Mouse (Mus musculus) forebrain, embryonic 13.5 days (tissue): ENCODE results near the gene Atxn1. TPM values are rescaled to one million over a fixed set of nuclear protein-coding genes. Genes with fewer than 3 reads are reported as not detected.

ENCODE experiments used
- ATAC-seq: fragments of 200-750 bp; cut with Nextera tagmentation; 2 replicates; pipeline ENCODE4 v1.8.0; 2017
- H3K27ac ChIP-seq: fragments of 300-500 bp; sonication (generic); 2 replicates; pipeline ENCODE4 v1.5.1; 2015; ENCODE audit warnings: inconsistent platforms, mild to moderate bottlenecking, moderate library complexity
- H3K27me3 ChIP-seq: fragments of 300-500 bp; sonication (generic); 2 replicates; pipeline ENCODE4 v1.6.1; 2015; ENCODE audit warnings: mild to moderate bottlenecking, inconsistent platforms
- H3K36me3 ChIP-seq: fragments of 300-500 bp; sonication (generic); 2 replicates; pipeline ENCODE4 v1.6.1; 2015; ENCODE audit warnings: mild to moderate bottlenecking, inconsistent platforms; ENCODE audit not compliant: poor library complexity, severe bottlenecking
- H3K4me1 ChIP-seq: fragments of 300-500 bp; sonication (generic); 2 replicates; pipeline ENCODE4 v1.6.1; 2015; ENCODE audit warnings: inconsistent platforms
- H3K4me2 ChIP-seq: fragments of 300-500 bp; sonication (generic); 2 replicates; pipeline ENCODE4 v1.6.1; 2015; ENCODE audit warnings: inconsistent platforms, mild to moderate bottlenecking, moderate library complexity
- H3K4me3 ChIP-seq: fragments of 300-500 bp; sonication (generic); 2 replicates; pipeline ENCODE4 v1.5.1; 2015; ENCODE audit warnings: mild to moderate bottlenecking, inconsistent platforms
- H3K9ac ChIP-seq: fragments of 300-500 bp; sonication (generic); 2 replicates; pipeline ENCODE4 v1.6.1; 2015; ENCODE audit warnings: mild to moderate bottlenecking, inconsistent platforms
- H3K9me3 ChIP-seq: fragments of 300-500 bp; sonication (generic); replicated peaks from 2 replicates; pipeline ENCODE4 v1.6.1; 2016; ENCODE audit warnings: inconsistent platforms
- WGBS: fragments of 180-500 bp; shearing (Covaris S2); methylation state at CpG from one replicate; pipeline ENCODE4 v1.1.7; 2015; 5-methylcytosine and 5-hydroxymethylcytosine counted together
- polyA plus RNA-seq: library from polyadenylated mRNA; unstranded; fragments of >200 nt; fragmentation: Nextera tagmentation; extraction: Ambion mirVana; gene quantifications from 2 replicates; pipeline ENCODE4 v1.2.1, GENCODE M21; 2015

The Atxn1 gene
- polyA plus RNA-seq, 1 experiment from 2014 or later: 7.7 TPM

DNA sequence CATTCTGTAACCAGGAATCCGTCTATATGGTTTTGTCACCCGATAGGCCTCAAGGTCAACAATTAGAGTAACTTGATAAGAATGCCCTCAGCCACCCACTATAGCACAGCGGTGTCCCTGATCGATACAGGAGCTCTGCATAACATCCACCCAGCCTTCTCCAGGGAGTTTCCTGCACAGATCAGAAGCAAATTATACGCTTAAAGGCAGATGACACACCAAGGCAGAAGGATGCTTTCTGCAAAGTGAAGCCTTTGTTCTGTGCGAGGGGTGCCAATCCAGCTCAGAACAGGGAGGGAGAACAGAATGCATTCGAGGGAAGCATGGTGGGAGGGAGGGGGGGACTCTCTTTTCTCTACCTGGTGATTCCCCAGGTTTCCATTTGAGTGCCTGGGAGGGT lies 221.0 kb downstream of the Atxn1 start:
- Histone ChIP-seq H3K9ac (no peak overlapping the region), H3K4me2 (no peak overlapping the region), H3K9me3 (no peaks in the 10 kb centered on the region), H3K4me1 (peaks cover 7% of the 10 kb centered on the region; the same call in 1 of the 2 replicates), H3K4me3 (no peak overlapping the region), H3K27me3 (no peaks in the 10 kb centered on the region), H3K36me3 (no peaks in the 10 kb centered on the region), H3K27ac (no peak overlapping the region)
- 68% methylated on average over 7 of the region's 7 CpGs for WGBS
- no peak for ATAC-seq

DNA sequence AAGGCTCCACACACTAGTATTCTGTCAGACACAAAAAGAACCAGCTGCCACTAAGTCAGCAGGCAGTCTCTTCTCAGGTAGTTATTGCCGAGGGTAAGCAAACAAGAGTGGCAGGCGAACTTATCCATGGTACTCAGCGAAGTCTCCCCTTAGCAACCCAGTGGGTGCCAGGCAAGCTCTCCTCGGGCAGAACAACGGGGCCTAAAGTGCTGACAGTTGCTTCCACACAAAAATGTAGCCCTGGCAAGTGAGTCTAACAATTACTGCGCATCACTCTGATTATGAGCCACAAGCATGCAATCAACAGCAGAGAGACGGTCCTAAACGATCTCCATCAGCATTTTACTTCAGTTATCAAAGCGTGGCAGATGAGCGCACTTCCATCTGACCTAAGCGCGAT lies 224.4 kb downstream of the Atxn1 start:
- H3K4me3 ChIP-seq: no peak overlapping the region
- H3K27me3 ChIP-seq: no peaks in the 10 kb centered on the region
- no peak overlapping the region for H3K4me2 ChIP-seq
- no peak overlapping the region for H3K27ac ChIP-seq
- 73% methylated on average over 12 of the region's 12 CpGs for WGBS
- H3K9ac ChIP-seq: no peak overlapping the region
- H3K36me3 ChIP-seq: no peaks in the 10 kb centered on the region
- ATAC-seq: no peak
- 0 out of 2 replicates have a peak, but pooled peaks cover 4% of the 10 kb centered on the region for H3K4me1 ChIP-seq
- H3K9me3 ChIP-seq: no peaks in the 10 kb centered on the region

DNA sequence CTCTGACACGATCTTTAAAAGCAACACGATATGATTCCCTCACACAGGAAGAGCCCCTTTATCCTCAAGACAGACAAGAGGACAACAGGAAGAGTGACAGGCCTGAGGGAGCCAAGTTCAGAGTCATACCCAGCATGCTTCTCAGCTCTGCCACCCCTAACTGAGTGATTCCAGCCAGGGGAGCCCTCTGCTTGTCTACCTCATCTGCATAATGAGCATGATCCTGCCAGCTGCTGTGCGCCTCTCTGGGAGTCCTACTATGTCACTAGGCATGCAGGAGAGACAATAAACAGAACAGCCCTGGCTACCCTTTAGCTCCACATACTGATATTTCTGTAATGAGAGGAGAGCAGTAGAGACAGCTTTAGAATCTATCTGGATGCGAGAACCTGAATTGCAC lies 228.6 kb downstream of the Atxn1 start:
- Histone ChIP-seq H3K9ac (no peak overlapping the region), H3K9me3 (no peaks in the 10 kb centered on the region), H3K27ac (no peak overlapping the region), H3K4me2 (no peak overlapping the region), H3K27me3 (no peaks in the 10 kb centered on the region), H3K36me3 (no peaks in the 10 kb centered on the region), H3K4me3 (no peak overlapping the region), H3K4me1 (0 out of 2 replicates have a peak, but pooled peaks cover 4% of the 10 kb centered on the region)
- ATAC-seq: no peak
- WGBS: 71% methylated on average over 4 of the region's 4 CpGs

DNA sequence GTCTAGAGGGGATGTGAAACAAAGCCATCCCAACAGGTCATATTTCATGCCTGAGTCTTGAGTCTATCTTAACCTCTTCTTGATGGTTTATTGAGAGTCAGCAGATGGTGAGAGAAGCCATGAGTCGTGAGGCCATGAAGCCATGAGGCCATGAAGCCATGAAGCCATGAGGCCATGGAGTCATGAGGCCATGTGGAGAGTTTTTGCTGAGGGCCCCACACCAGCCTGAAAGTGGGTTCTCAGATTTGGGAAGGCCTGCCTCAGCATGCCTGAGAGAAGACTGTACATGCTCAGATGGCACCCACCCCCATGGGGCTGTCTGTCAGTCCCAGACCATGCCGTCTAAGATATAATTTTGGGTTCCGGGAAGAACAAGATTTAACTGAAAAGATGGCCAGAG lies 229.0 kb downstream of the Atxn1 start:
- WGBS: 88% methylated on average over 3 of the region's 3 CpGs
- ATAC-seq: no peak
- no peak overlapping the region for H3K27ac ChIP-seq

DNA sequence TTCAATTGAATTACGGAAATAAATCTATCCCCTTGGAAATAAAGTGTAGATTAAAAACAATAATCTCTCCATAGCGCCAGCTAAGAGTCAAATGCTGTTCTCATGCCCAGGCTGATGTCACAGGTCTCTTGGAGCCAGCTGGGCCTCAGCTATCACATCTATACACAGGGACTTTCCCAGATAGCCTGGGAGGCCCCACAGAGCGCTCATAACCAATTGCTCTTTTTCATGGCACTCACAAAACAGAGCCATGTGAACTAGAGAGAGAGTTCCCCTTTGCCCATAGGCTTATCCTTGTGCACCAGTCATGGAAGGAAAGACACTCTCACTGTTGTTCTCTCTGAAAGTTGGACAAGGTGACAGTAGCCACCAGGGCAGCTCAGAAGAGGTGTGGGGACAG lies 230.3 kb downstream of the Atxn1 start:
- no peaks in the 10 kb centered on the region for H3K27me3 ChIP-seq
- H3K4me3 ChIP-seq: no peak overlapping the region
- ATAC-seq: no peak
- H3K4me2 ChIP-seq: no peak overlapping the region
- H3K9ac ChIP-seq: no peak overlapping the region
- H3K9me3 ChIP-seq: no peaks in the 10 kb centered on the region
- 0 out of 2 replicates have a peak, but pooled peaks cover 4% of the 10 kb centered on the region for H3K4me1 ChIP-seq
- no peaks in the 10 kb centered on the region for H3K36me3 ChIP-seq
- no peak overlapping the region for H3K27ac ChIP-seq
- WGBS: 97% methylated on average over 3 of the region's 3 CpGs

More for the DNA sequence above, 229.0 kb downstream of the Atxn1 start:
- 0 out of 2 replicates have a peak, but pooled peaks cover 4% of the 10 kb centered on the region for H3K4me1 ChIP-seq
- no peak overlapping the region for H3K9ac ChIP-seq
- H3K9me3 ChIP-seq: no peaks in the 10 kb centered on the region
- no peaks in the 10 kb centered on the region for H3K36me3 ChIP-seq
- H3K4me2 ChIP-seq: no peak overlapping the region
- no peak overlapping the region for H3K4me3 ChIP-seq
- no peaks in the 10 kb centered on the region for H3K27me3 ChIP-seq

DNA sequence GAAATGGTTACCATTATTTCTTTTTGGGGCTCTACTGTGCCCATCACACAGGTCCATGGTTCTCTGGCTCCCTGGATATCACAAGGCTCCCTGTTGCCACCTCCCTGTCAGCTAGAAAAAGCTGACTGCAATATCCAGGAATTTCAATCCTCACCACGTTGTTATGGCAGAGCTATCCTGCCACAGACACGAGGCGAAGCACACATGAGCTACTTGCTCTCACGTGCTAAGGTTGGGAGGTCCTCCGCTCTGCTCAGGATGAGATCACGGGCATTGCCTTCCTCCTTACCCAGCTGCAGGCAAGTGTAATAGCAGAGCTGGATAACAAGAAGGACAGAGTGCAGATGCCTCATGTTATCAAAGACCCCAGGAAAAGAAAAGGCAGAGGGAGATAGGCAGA lies 232.2 kb downstream of the Atxn1 start:
- Histone ChIP-seq H3K36me3 (no peaks in the 10 kb centered on the region), H3K27ac (no peak overlapping the region), H3K9ac (no peak overlapping the region), H3K27me3 (no peaks in the 10 kb centered on the region), H3K4me2 (no peak overlapping the region), H3K9me3 (no peaks in the 10 kb centered on the region), H3K4me1 (0 out of 2 replicates have a peak, but pooled peaks cover 4% of the 10 kb centered on the region), H3K4me3 (no peak overlapping the region)
- 82% methylated on average over 6 of the region's 6 CpGs for WGBS
- no peak for ATAC-seq

DNA sequence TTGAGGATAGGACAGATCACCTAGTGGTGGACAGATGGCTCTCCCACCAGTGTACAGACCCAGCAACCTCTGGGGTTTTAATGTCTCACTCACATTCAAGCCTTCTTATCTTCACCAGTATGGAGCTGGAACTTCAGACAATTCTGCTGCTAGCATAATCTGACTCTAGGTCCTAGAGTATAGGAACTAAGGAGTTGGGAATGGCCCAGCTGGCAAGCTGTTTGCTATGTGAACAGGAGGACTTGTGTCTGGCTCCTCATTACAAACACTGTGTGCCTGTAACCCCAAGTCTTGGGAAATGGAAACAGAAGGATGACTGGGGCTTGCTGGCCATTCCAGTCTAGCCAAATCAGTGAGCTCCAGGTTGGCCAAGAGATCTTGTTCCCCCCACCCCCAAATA lies 237.9 kb downstream of the Atxn1 start:
- no peaks in the 10 kb centered on the region for H3K9me3 ChIP-seq
- no peak overlapping the region for H3K4me3 ChIP-seq
- no peak overlapping the region for H3K9ac ChIP-seq
- H3K36me3 ChIP-seq: no peaks in the 10 kb centered on the region
- no peaks in the 10 kb centered on the region for H3K27me3 ChIP-seq
- no peaks in the 10 kb centered on the region for H3K4me1 ChIP-seq
- no peak for ATAC-seq
- no peak overlapping the region for H3K27ac ChIP-seq
- no peak overlapping the region for H3K4me2 ChIP-seq

DNA sequence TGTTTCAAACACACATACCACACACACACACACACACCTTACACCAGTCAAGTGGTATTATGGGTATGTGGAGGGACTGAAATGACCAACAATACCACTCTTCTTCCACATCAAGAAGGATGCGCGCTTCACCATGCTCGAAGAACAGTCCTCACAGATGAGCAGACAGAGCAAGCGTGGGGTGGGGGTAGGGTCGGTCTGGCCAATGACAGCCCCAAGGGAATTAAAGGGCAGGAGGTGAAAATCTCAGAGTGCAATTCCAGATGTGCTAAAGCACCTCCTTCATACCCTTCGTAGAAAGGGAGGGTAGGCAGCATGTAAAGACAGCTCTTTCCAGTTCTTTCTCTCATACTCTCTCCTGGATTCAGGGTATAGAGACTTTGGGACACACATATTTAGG lies 238.6 kb downstream of the Atxn1 start:
- ATAC-seq: no peak
- H3K4me2 ChIP-seq: no peak overlapping the region
- H3K4me3 ChIP-seq: no peak overlapping the region
- H3K9ac ChIP-seq: no peak overlapping the region
- no peaks in the 10 kb centered on the region for H3K36me3 ChIP-seq
- H3K4me1 ChIP-seq: no peaks in the 10 kb centered on the region
- no peaks in the 10 kb centered on the region for H3K9me3 ChIP-seq
- no peak overlapping the region for H3K27ac ChIP-seq
- H3K27me3 ChIP-seq: no peaks in the 10 kb centered on the region
- WGBS: 90% methylated on average over 6 of the region's 6 CpGs

DNA sequence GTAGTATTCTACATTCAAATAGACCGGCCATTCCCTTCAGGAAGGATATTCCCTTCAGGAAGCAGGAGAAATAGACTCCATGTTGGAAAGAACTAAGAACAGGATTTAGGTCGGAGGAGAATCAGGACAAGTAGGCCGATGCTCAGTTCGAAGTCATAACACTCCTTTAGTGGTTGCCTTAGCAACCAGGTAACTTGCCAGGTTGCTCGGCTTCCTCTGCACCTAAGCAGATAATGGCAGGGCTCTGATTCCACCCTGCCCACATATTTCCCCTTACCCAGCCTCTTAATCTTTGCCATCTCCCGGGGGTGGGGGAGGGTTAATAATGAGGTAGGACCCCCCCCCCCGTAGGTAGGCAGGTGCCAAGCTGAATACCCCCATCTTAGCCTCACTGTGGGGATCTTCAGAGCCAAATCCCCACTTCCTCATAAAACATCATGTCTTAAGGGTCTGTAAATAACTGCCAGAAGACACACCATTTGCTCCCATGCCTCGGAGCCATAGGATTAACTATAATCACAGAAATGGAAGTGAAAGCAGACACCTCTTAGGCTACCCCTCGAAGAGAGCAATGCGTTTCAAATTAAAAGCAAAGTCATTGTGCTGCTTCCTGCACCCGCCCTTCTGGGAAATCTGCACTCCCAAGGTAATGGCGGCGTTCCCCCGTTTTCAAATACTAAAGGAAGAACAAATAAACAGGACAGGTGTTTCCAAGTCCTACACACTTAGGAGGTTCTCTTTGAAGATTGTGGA lies 240.1 kb downstream of the Atxn1 start:
- H3K4me3 ChIP-seq: no peak overlapping the region
- no peaks in the 10 kb centered on the region for H3K9me3 ChIP-seq
- H3K9ac ChIP-seq: no peak overlapping the region
- 80% methylated on average over 14 of the region's 14 CpGs for WGBS
- no peaks in the 10 kb centered on the region for H3K27me3 ChIP-seq
- no peaks in the 10 kb centered on the region for H3K36me3 ChIP-seq
- ATAC-seq: no peak
- no peak overlapping the region for H3K27ac ChIP-seq
- H3K4me2 ChIP-seq: no peak overlapping the region
- no peaks in the 10 kb centered on the region for H3K4me1 ChIP-seq

DNA sequence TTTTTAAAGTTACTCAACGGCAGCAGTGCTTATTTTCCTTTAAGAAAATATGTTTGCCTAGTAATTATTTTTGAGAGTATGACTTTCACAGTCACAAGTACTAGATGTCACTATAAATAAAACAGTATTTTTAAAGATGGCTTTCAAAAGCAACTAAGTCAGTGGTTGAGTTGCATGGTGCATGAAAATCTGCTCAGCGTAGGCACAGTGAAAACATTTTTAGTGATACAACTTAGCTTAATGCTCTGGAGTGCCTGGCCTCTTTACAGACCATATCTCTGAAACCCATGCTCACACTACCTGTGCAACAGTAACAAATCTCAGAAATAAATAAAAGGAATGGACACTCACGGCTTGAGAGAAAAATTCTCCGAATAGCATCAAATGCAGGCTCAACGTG lies 241.9 kb downstream of the Atxn1 start:
- no peak overlapping the region for H3K4me2 ChIP-seq
- no peaks in the 10 kb centered on the region for H3K4me1 ChIP-seq
- no peak overlapping the region for H3K27ac ChIP-seq
- no peak for ATAC-seq
- H3K4me3 ChIP-seq: no peak overlapping the region
- no peaks in the 10 kb centered on the region for H3K27me3 ChIP-seq
- no peaks in the 10 kb centered on the region for H3K9me3 ChIP-seq
- H3K36me3 ChIP-seq: no peaks in the 10 kb centered on the region
- 90% methylated on average over 5 of the region's 5 CpGs for WGBS
- no peak overlapping the region for H3K9ac ChIP-seq

DNA sequence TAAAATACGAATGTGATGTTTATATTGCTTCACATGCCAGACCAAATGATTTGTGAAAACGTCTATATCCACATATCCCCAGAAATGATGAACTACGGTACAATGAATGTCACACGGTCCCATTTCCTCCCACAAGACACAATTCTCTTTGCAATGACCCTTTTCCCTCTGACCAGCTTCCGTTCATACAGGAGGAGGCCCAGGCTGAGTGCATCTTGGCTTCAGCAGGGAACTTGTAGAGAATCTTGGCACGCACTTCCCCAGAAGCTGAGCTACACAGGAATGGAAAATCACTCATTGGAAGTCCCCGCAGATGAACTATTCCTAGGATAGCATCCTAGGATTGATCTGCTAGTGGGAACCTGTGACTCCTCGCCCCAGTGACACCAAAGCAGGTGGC lies 243.2 kb downstream of the Atxn1 start:
- no peak overlapping the region for H3K4me2 ChIP-seq
- H3K9me3 ChIP-seq: no peaks in the 10 kb centered on the region
- H3K4me3 ChIP-seq: no peak overlapping the region
- H3K36me3 ChIP-seq: no peaks in the 10 kb centered on the region
- H3K4me1 ChIP-seq: no peaks in the 10 kb centered on the region
- no peaks in the 10 kb centered on the region for H3K27me3 ChIP-seq
- H3K27ac ChIP-seq: no peak overlapping the region
- WGBS: 88% methylated on average over 8 of the region's 8 CpGs
- ATAC-seq: no peak
- H3K9ac ChIP-seq: no peak overlapping the region

DNA sequence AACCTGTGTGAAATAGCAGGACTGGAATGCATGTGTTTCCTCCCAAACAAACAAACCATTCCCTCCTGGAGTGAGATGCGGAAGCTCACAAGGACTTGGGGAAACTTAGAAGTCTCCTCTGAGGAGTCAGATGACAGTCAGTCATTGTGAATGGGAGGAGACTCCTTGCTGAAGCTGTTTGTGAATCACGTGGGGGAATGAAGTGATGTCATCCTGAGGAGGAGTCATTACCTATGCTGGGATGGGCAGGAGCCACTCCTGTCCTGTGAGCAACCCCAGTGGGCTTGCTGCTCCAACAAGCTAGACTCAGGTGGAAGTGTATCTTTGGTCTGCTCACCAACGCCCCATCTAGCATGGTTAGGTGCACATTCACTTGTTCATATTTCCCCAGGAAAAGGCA lies 246.0 kb downstream of the Atxn1 start:
- Histone ChIP-seq H3K4me2 (no peak overlapping the region), H3K9me3 (no peaks in the 10 kb centered on the region), H3K4me1 (no peaks in the 10 kb centered on the region), H3K27me3 (no peaks in the 10 kb centered on the region), H3K27ac (no peak overlapping the region), H3K9ac (no peak overlapping the region), H3K4me3 (no peak overlapping the region), H3K36me3 (no peaks in the 10 kb centered on the region)
- ATAC-seq: no peak
- 48% methylated on average over 3 of the region's 3 CpGs for WGBS

DNA sequence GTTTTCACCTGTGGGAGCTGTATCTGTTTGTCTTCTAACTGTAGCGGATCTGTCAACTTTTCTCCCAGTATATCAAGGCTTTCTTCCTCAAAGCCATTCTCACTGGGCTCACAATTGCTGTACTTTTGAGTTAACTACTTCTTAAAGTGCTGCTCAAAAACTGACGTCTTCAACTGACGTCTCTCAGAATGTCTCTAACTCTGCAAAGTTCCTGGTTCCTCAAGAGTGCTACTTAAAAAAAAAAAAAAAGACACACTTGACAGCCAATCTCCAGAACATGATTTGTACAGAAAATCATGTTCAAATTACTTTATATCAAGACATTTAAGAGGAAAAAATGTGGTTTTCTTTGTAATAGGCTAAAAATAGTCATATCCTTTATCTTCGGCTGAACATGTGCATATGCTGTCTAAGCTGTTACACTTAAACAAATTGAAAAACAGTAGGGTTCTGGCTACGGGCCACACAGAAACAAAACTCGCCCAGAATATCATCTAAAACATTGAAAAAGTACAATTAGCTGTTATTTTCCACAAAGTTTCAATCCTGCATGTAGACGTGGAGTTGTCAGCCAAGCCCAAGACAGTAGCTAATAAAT lies 249.1 kb downstream of the Atxn1 start:
- H3K27ac ChIP-seq: no peak overlapping the region
- H3K4me2 ChIP-seq: no peak overlapping the region
- no peak overlapping the region for H3K9ac ChIP-seq
- no peaks in the 10 kb centered on the region for H3K27me3 ChIP-seq
- no peak overlapping the region for H3K4me3 ChIP-seq
- H3K4me1 ChIP-seq: no peaks in the 10 kb centered on the region
- ATAC-seq: no peak
- H3K36me3 ChIP-seq: no peaks in the 10 kb centered on the region
- H3K9me3 ChIP-seq: no peaks in the 10 kb centered on the region
- 76% methylated on average over 7 of the region's 7 CpGs for WGBS
